Mouse (Mus musculus): ENCODE results near the gene Adarb1.

Adarb1 gene

GRCm38 (mm10) chr10:77418138-77418537 lies at the start of gene Adarb1:
Gene Adarb1, minus strand, starts transcription at chr10:77418270.
- DNase-seq, result peak; percentile 91

- no peak for DNase-seq
Observed at GRCm38 (mm10) chr10:77467407-77467806, 49.3 kb upstream of the Adarb1 start.

GRCm38 (mm10) chr10:77465902-77466301 lies 47.8 kb upstream of the Adarb1 start:
- no peak for DNase-seq

GRCm38 (mm10) chr10:77464181-77464936 lies 46.3 kb upstream of the Adarb1 start:
- peak; percentile 60 for DNase-seq

- no peak for DNase-seq
Observed at GRCm38 (mm10) chr10:77461161-77461560, 43.1 kb upstream of the Adarb1 start.

- no peak for DNase-seq
Observed at GRCm38 (mm10) chr10:77457701-77458100, 39.6 kb upstream of the Adarb1 start.

GRCm38 (mm10) chr10:77456507-77456906 lies 38.4 kb upstream of the Adarb1 start:
- DNase-seq, result peak; percentile 90

- DNase-seq, result no peak
Observed at GRCm38 (mm10) chr10:77455251-77456010, 37.4 kb upstream of the Adarb1 start.

- no peak for DNase-seq
Observed at GRCm38 (mm10) chr10:77454795-77455194, 36.7 kb upstream of the Adarb1 start.

GRCm38 (mm10) chr10:77451822-77452221 lies 33.8 kb upstream of the Adarb1 start:
- no peak for DNase-seq

- DNase-seq, result no peak
Observed at GRCm38 (mm10) chr10:77450159-77450464, 32.0 kb upstream of the Adarb1 start.

GRCm38 (mm10) chr10:77449315-77450158 lies 31.5 kb upstream of the Adarb1 start:
- DNase-seq, result no peak

GRCm38 (mm10) chr10:77448698-77449247 lies 30.7 kb upstream of the Adarb1 start:
- no peak for DNase-seq

- no peak for DNase-seq
Observed at GRCm38 (mm10) chr10:77448209-77448608, 30.1 kb upstream of the Adarb1 start.

- DNase-seq, result no peak
Observed at GRCm38 (mm10) chr10:77447755-77448154, 29.7 kb upstream of the Adarb1 start.

- DNase-seq, result no peak
Observed at GRCm38 (mm10) chr10:77442250-77442649, 24.2 kb upstream of the Adarb1 start.

- no peak for DNase-seq
Observed at GRCm38 (mm10) chr10:77441812-77442211, 23.7 kb upstream of the Adarb1 start.

- no peak for DNase-seq
Observed at GRCm38 (mm10) chr10:77440841-77441755, 23.0 kb upstream of the Adarb1 start.

GRCm38 (mm10) chr10:77440286-77440685 lies 22.2 kb upstream of the Adarb1 start:
- DNase-seq, result no peak

GRCm38 (mm10) chr10:77439026-77439425 lies 21.0 kb upstream of the Adarb1 start:
- no peak for DNase-seq

GRCm38 (mm10) chr10:77438021-77438420 lies 20.0 kb upstream of the Adarb1 start:
- DNase-seq, result no peak

GRCm38 (mm10) chr10:77435343-77435742 lies 17.3 kb upstream of the Adarb1 start:
- DNase-seq, result no peak

All from cerebellum, adult 11 months (tissue).